Mouse (Mus musculus) cerebral cortex, adult 2 months (tissue): ENCODE data around the gene Tbata.

Source experiments
- WGBS: fragments of 180-500 bp; shearing (Covaris S2); methylation state at CpG from one replicate; pipeline ENCODE4 v1.1.7; 2018; 5-methylcytosine and 5-hydroxymethylcytosine counted together

The Tbata gene

GRCm38 (mm10) chr10:61167333-61168096 lies 4.2 kb upstream of the Tbata start:
- WGBS, result 69% methylated on average over 9 of the region's 9 CpGs

GRCm38 (mm10) chr10:61168393-61168792 lies 3.4 kb upstream of the Tbata start:
- 79% methylated on average over 2 of the region's 2 CpGs for WGBS

- WGBS, result 86% methylated on average over 4 of the region's 4 CpGs
Measured at GRCm38 (mm10) chr10:61172496-61172895, 742 bp downstream of the Tbata start.

- WGBS, result 49% methylated on average over 13 of the region's 13 CpGs
Measured at GRCm38 (mm10) chr10:61174711-61175441, 3.1 kb downstream of the Tbata start.

- WGBS, result 12% methylated on average over 24 of the region's 24 CpGs
Measured at GRCm38 (mm10) chr10:61175442-61176204, 3.9 kb downstream of the Tbata start.

GRCm38 (mm10) chr10:61176221-61176790 lies 4.6 kb downstream of the Tbata start:
- WGBS, result 59% methylated on average over 7 of the region's 7 CpGs

DNA sequence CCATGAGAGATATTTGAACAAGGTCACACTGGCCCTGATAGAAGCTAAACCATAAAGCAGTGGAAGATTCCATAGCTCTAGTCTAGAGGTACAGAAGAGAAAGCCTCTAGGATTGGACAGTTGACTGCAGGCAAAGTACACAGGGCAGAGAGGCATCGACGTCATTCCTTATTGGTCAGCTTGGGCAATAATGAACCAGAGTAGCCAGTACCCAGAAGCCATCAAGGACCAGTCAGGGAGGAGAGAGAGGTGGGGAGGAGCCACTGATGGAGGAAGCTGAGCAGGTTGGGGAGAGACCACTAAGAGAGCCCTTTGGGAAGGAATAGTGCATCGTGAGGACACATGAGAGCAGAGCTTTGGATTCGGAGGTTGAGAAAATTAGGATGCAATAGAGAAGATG lies 6.0 kb downstream of the Tbata start:
- WGBS, result 93% methylated on average over 4 of the region's 4 CpGs

- WGBS, result 90% methylated on average over 8 of the region's 8 CpGs
Measured at GRCm38 (mm10) chr10:61178687-61179086, 6.9 kb downstream of the Tbata start.

- 73% methylated on average over 6 of the region's 6 CpGs for WGBS
Measured at GRCm38 (mm10) chr10:61179927-61180326, 8.2 kb downstream of the Tbata start.

DNA sequence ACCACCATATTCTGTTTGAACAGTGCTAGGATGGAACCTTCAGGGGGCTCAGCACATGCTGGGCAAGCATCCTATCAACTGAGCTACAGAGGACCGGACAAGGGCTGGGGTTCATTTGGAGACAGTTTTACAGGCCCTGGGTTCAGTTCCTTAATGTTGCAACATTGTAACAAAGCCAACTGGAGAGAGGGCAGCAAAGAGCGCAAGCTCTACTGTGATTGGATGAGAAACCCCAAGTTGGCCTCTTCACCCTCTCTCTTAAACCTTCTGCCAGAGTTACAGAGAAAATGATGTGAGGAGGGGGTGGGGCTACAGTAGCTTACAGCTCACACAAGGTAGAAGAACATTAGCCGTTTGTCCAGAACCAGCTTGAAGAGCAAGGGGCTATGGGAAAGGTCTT lies 15.2 kb downstream of the Tbata start:
- WGBS, result 86% methylated on average over 3 of the region's 3 CpGs

GRCm38 (mm10) chr10:61188010-61188409 lies 16.3 kb downstream of the Tbata start:
- WGBS, result 58% methylated on average over 3 of the region's 3 CpGs

DNA sequence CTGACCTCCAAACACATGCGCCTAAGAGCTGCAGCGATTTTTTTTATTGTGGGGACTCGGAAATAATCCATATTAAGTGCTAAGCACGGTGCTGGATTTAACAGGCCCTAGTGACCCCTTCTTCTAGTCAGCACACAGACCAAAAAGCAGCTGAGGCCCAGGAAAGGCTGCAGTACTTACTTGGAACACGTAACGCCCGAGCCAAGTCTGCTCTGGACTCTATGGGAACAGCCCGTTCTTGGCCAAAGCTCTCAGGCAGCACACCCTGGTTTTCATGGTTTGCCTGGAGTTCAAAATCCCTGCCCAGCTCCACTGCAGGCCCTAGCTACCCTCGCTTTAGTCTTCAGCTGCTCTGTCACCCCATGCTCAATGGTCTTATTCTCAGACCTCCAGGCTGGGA lies 22.9 kb downstream of the Tbata start:
- WGBS, result 88% methylated on average over 9 of the region's 9 CpGs

DNA sequence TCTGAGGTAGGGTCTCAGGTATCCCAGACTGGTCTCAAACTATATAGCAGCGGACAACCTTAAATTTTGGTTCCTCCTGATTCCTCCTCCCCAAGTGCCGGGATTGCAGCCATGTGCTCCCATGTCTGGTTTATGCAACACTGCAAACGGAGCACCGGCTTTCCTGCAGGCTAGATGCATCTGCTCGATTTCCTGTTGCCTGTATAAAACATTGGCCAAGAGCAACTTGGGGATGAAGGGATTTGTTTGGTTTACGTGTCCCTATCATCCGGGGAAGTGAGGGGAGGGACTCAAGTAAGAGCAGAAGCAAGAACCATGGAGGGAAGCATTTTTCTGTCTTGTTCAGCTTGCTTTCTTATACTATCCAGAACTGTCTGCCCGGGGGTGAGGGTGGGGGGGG lies 23.5 kb downstream of the Tbata start:
- WGBS, result 72% methylated on average over 8 of the region's 8 CpGs

DNA sequence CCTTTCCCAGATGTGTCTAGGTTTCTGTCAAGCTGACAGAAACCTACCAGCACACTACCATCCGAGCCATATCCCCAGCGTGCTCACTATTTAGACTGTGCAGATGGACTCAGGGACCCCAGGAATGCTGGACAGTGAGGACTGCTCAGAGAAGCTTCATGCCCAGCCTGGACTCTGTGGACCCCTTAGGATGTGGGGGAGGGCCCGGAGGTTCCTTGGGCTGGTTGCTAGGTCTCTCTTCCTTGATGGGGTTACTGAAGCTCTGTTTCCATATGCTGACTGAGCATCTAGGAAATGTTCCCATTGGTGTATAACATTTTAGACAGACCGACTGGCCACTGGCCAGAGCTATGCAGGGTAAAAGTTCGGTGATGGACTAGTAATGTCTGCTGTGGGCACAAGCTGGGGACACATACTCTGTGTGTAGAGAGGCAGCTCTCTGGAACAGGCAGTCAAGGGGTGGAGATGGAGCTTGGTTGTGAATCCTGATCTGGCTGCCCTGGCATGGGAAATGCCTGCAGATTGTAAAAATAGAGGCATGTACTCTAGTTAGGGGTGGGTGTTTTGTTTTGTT lies 24.1 kb downstream of the Tbata start:
- 86% methylated on average over 5 of the region's 5 CpGs for WGBS

DNA sequence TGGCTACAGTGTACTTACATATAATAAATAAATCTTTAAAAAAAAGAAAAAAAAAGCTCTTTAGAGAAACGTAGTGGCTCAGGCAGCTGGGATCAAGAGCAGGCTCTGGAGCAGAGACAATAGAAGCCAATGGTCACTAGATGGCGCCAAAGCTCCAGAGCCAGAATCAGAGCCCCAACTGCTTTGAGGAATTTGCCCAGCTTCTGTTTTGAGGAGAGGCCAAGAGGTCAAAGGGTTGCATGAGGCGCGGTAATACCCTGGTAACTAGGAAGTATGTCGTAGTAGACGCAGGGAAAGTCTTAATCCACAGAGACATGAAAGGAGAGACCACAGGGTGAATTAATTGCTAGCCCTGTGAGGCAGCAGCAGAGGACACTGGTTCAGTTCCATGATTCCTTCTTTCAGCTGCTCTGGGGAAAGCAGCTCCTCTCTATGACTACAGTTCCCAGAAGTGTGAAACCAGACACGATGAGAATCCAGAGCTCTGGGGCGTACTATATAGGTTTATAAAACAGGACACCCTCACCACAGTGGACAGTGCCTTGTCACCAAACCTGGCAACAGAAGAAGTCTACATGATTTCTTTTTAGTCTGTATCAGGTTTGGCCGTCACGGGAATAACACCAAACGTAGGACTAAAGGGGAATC lies 27.9 kb downstream of the Tbata start:
- 27% methylated on average over 11 of the region's 11 CpGs for WGBS

- WGBS, result 90% methylated on average over 7 of the region's 7 CpGs
Measured at GRCm38 (mm10) chr10:61200232-61200820, 28.6 kb downstream of the Tbata start.

DNA sequence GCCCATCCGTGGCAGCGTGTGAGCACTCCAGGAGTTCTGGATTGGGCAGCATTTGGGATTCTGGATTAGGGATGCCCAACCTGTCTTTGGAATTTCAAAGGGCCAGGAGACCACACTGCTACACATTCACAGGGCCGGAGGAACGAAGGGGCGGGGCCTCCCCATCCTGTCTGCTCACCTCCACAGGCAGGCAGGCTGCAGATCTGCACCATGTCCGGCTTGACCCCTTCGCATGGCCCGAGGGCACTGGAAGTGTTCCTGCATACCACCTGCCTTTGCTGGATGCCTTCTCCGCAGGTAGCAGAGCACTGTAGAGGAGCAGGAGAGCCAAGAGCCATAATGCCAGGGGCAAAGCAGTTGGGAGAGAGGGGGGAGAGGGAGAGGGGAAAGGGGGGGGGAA lies 29.2 kb downstream of the Tbata start:
- 71% methylated on average over 9 of the region's 9 CpGs for WGBS

DNA sequence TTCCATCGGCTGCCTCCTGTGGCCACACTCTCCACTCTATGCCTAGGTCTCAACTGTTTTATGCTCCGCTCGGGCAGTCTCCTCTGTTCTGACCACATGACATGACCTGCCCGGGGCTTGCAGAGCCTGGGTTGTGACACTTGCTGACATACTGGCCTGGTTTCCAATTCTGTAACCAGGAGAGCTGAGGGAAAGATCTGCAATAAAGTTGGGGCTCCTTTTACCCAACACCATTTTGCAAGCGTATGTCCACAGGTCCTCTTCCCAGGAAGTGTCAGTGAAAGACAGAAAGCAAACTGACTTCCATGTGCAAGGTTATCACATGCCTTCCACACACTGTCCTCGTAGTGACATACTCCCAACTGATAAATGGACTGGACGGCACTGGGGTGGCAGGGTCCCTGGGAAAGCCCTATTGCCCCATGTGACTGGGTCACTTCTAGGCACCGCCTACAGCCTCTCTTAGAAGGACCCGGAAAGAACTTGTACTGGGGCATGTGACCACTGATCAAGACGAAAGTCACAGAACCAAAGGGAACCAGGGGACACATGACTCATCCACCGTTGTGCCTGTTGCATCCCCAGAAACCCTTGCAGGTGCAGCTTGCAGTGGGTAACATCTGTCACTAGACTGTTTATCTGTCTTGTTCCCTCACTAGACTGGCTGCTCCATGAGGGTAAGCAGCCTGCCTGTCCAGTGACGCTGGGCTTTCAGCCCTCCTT lies 30.0 kb downstream of the Tbata start:
- 88% methylated on average over 12 of the region's 12 CpGs for WGBS

DNA sequence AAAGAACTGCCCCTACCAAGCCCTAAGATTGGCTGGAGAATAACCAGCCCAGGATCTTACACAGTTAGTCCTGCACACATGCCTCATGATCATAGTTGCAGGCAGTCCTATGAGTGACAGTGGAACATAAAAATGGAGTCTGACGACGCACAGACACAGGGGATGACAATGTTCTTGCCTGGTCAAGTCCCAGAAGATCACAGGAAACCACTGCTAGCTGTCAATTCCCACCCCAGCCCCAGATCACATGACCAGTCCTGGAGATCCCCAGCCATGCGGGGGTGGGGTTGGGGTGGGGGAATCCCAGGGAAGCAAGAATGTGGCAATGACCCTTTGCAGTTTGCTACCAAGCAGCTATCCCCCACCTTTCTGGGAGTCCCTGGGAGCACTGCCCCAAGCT lies 32.2 kb downstream of the Tbata start:
- WGBS, result 85% methylated on average over 3 of the region's 3 CpGs

GRCm38 (mm10) chr10:61208114-61208684 lies 36.4 kb downstream of the Tbata start:
- WGBS, result 83% methylated on average over 9 of the region's 9 CpGs
